Mouse (Mus musculus) bone marrow macrophage, adult 2 months (primary cell): ENCODE measurements around the gene Kansl3. TPM values are rescaled to one million over a fixed set of nuclear protein-coding genes. Genes with fewer than 3 reads are reported as not detected.
A peak's percentile ranks its signal among the peaks of the same experiment; 100 is the strongest.

ENCODE experiments used
- H3K27ac ChIP-seq: 2 replicates; pipeline ENCODE4 v1.5.1; 2012; ENCODE audit warnings: low read depth, low read length; ENCODE audit not compliant: insufficient read depth
- H3K4me1 ChIP-seq: 2 replicates; pipeline ENCODE4 v1.6.1; 2012; ENCODE audit warnings: low read length; ENCODE audit not compliant: control insufficient read depth, insufficient read depth
- H3K4me3 ChIP-seq: 2 replicates; pipeline ENCODE4 v1.5.1; 2012; ENCODE audit warnings: mild to moderate bottlenecking, low read length, moderate library complexity; ENCODE audit not compliant: insufficient read depth
- CTCF ChIP-seq: IDR thresholded peaks from 2 replicates; pipeline ENCODE4 v1.5.1; 2012; ENCODE audit warnings: low read depth, mild to moderate bottlenecking, low read length, moderate library complexity
- POLR2A ChIP-seq: IDR thresholded peaks from 2 replicates; pipeline ENCODE4 v1.6.1; 2012; ENCODE audit warnings: mild to moderate bottlenecking, low read depth, low read length, borderline replicate concordance
- polyA plus RNA-seq: library from polyadenylated mRNA; stranded (reverse); fragments of >200 nt; gene quantifications from 2 replicates; pipeline ENCODE4 v1.2.4, GENCODE M21; 2012; ENCODE audit not compliant: missing spikeins, insufficient read depth, insufficient read length

Kansl3 gene
- polyA plus RNA-seq, 1 experiment, result 23.1 TPM

- TF ChIP-seq CTCF (no peak), POLR2A (no peak)
Observed at GRCm38 (mm10) chr1:36321829-36322573, 47.0 kb downstream of the Kansl3 start.

GRCm38 (mm10) chr1:36321164-36321563 is 47.8 kb downstream of the Kansl3 start:
- no peak overlapping the region for H3K4me3 ChIP-seq

More at GRCm38 (mm10) chr1:36321829-36322573, 47.0 kb downstream of the Kansl3 start:
- Histone ChIP-seq H3K4me3 (no peak overlapping the region), H3K4me1 (peaks cover 13% of the 10 kb centered on the region), H3K27ac (no peak overlapping the region)

GRCm38 (mm10) chr1:36315776-36316100 is 53.2 kb downstream of the Kansl3 start:
- TF ChIP-seq CTCF (no peak), POLR2A (no peak)

More at GRCm38 (mm10) chr1:36321164-36321563, 47.8 kb downstream of the Kansl3 start:
- TF ChIP-seq POLR2A (no peak), CTCF (no peak)
- Histone ChIP-seq H3K27ac (no peak overlapping the region), H3K4me1 (peaks cover 6% of the 10 kb centered on the region)

GRCm38 (mm10) chr1:36314959-36315775 is 53.8 kb downstream of the Kansl3 start:
- Histone ChIP-seq H3K4me3 (no peak overlapping the region), H3K4me1 (no peaks in the 10 kb centered on the region), H3K27ac (no peak overlapping the region)
- TF ChIP-seq CTCF, result no peak
- no peak for TF ChIP-seq POLR2A

More at GRCm38 (mm10) chr1:36315776-36316100, 53.2 kb downstream of the Kansl3 start:
- Histone ChIP-seq H3K4me3 (no peak overlapping the region), H3K27ac (no peak overlapping the region), H3K4me1 (no peaks in the 10 kb centered on the region)

GRCm38 (mm10) chr1:36309498-36309901 is 59.5 kb downstream of the Kansl3 start:
- H3K27ac ChIP-seq, result no peak overlapping the region

GRCm38 (mm10) chr1:36308966-36309475 is 60.0 kb downstream of the Kansl3 start:
- Histone ChIP-seq H3K4me1 (peaks cover 20% of the 10 kb centered on the region), H3K27ac (no peak overlapping the region), H3K4me3 (peak overlapping the region; percentile 82)
- no peak for TF ChIP-seq CTCF

More at GRCm38 (mm10) chr1:36309498-36309901, 59.5 kb downstream of the Kansl3 start:
- Histone ChIP-seq H3K4me1 (peaks cover 20% of the 10 kb centered on the region), H3K4me3 (no peak overlapping the region)
- TF ChIP-seq CTCF (no peak), POLR2A (no peak)

- Histone ChIP-seq H3K4me1 (peaks cover 23% of the 10 kb centered on the region), H3K27ac (peak overlapping the region; percentile 73), H3K4me3 (peak overlapping the region; percentile 82)
- TF ChIP-seq POLR2A, result no peak
- TF ChIP-seq CTCF, result no peak
Observed at GRCm38 (mm10) chr1:36308451-36308901, 60.5 kb downstream of the Kansl3 start.

- Histone ChIP-seq H3K4me3 (peak within 1 kb of the TSS; percentile 82), H3K27ac (peak within 1 kb of the TSS; percentile 73), H3K4me1 (peaks cover 23% of the 10 kb centered on the region)
- TF ChIP-seq POLR2A (peak; percentile 100), CTCF (no peak)
Observed at GRCm38 (mm10) chr1:36307495-36308280, 61.3 kb downstream of the Kansl3 start, which contains the start of gene Arid5a. TSS of gene Arid5a (plus strand) at chr1:36307733.

- no peak overlapping the region for H3K27ac ChIP-seq
- TF ChIP-seq POLR2A, result no peak
- TF ChIP-seq CTCF, result no peak
- peaks cover 23% of the 10 kb centered on the region for H3K4me1 ChIP-seq
- H3K4me3 ChIP-seq, result 0 out of 2 replicates have a peak overlapping the region, but pooled peaks have one; percentile 1
Observed at GRCm38 (mm10) chr1:36307121-36307494, 61.9 kb downstream of the Kansl3 start.
